Mouse (Mus musculus) brain, embryonic 14.5 days (tissue): ENCODE results near the gene Rchy1. TPM values are rescaled to one million over a fixed set of nuclear protein-coding genes. Genes with fewer than 3 reads are reported as not detected.

Experiments used
- DNase-seq: peaks from one replicate; pipeline ENCODE4 v3.0.0-alpha.2; 2011; ENCODE audit warnings: low read depth
- CTCF ChIP-seq: fragments of 200-500 bp; IDR thresholded peaks from 2 replicates; pipeline ENCODE4 v1.5.1; 2012; ENCODE audit warnings: inconsistent platforms, mild to moderate bottlenecking, moderate library complexity, borderline replicate concordance; ENCODE audit not compliant: insufficient read depth, insufficient read length; ENCODE audit errors: extremely low read depth
- POLR2A ChIP-seq: fragments of 200-500 bp; IDR thresholded peaks from 2 replicates; pipeline ENCODE4 v1.6.1; 2012; ENCODE audit warnings: mild to moderate bottlenecking, inconsistent platforms, borderline replicate concordance; ENCODE audit not compliant: poor library complexity, insufficient read depth, insufficient read length, severe bottlenecking; ENCODE audit errors: extremely low read depth
- polyA plus RNA-seq: library from polyadenylated mRNA; depleted of rRNA; stranded (reverse); fragments of >200 nt; gene quantifications from 2 replicates; pipeline ENCODE4 v1.2.3, GENCODE M21; 2012; rRNA removed

Gene Rchy1
- 53.6 and 58.8 TPM in 2 replicates for polyA plus RNA-seq

- TF ChIP-seq POLR2A (peak; percentile 35), CTCF (peak; percentile 24; the same call in 1 of the 2 replicates)
- DNase-seq = peak; percentile 98
Observed at GRCm38 (mm10) chr5:91962639-91963440, at the start of gene Rchy1. Gene Rchy1 (minus strand): TSS chr5:91963068.

GRCm38 (mm10) chr5:92011756-92012155, 48.9 kb upstream of the Rchy1 start:
- TF ChIP-seq CTCF (no peak), POLR2A (no peak)
- peak; percentile 22 for DNase-seq

GRCm38 (mm10) chr5:92009827-92010226, 47.0 kb upstream of the Rchy1 start:
- TF ChIP-seq CTCF = no peak
- no peak for TF ChIP-seq POLR2A
- DNase-seq = no peak

- peak; percentile 46; the same call in 1 of the 2 replicates for TF ChIP-seq CTCF
- no peak for TF ChIP-seq POLR2A
- DNase-seq = peak; percentile 41
Observed at GRCm38 (mm10) chr5:92003011-92003410, 40.1 kb upstream of the Rchy1 start.

GRCm38 (mm10) chr5:92000770-92001169, 37.9 kb upstream of the Rchy1 start:
- DNase-seq = no peak
- TF ChIP-seq CTCF (no peak), POLR2A (no peak)

- TF ChIP-seq POLR2A (no peak), CTCF (no peak)
Observed at GRCm38 (mm10) chr5:91994546-91994945, 31.7 kb upstream of the Rchy1 start.

GRCm38 (mm10) chr5:91993061-91993460, 30.2 kb upstream of the Rchy1 start:
- TF ChIP-seq CTCF (no peak), POLR2A (no peak)
- DNase-seq = no peak

More at GRCm38 (mm10) chr5:91994546-91994945, 31.7 kb upstream of the Rchy1 start:
- peak; percentile 7 for DNase-seq

GRCm38 (mm10) chr5:91991191-91991937, 28.5 kb upstream of the Rchy1 start:
- TF ChIP-seq POLR2A (no peak), CTCF (no peak)

GRCm38 (mm10) chr5:91989261-91989660, 26.4 kb upstream of the Rchy1 start:
- peak; percentile 19 for DNase-seq

More at GRCm38 (mm10) chr5:91991191-91991937, 28.5 kb upstream of the Rchy1 start:
- no peak for DNase-seq

GRCm38 (mm10) chr5:91987799-91988198, 24.9 kb upstream of the Rchy1 start:
- no peak for DNase-seq
- TF ChIP-seq CTCF = no peak
- TF ChIP-seq POLR2A = no peak

More at GRCm38 (mm10) chr5:91989261-91989660, 26.4 kb upstream of the Rchy1 start:
- TF ChIP-seq CTCF (no peak), POLR2A (no peak)

- no peak for TF ChIP-seq CTCF
- TF ChIP-seq POLR2A = no peak
- no peak for DNase-seq
Observed at GRCm38 (mm10) chr5:91987236-91987635, 24.4 kb upstream of the Rchy1 start, which contains the start of gene Odaph. Gene Odaph (plus strand): TSS chr5:91987475.
